ENCODE assay signal across 35 mouse cellular contexts in genomic region chr10:67739199-67739598, GRCm38 (mm10).
"Had no signal": no experiment of that assay in that cellular context is flagged by ENCODE, and none has a peak within 500 bp of the region (broad histone marks: within the 10 kb centered on the region; RNA-seq: fewer than 3 reads in every experiment).

No protein-coding gene starts in this region.

- H3K9me3 ChIP-seq: heart, embryonic 10.5 days; heart, embryonic 12.5 days; heart, embryonic 13.5 days; heart, embryonic 15.5 days; hindbrain, embryonic 10.5 days; hindbrain, embryonic 12.5 days; hindbrain, embryonic 13.5 days; hindbrain, embryonic 15.5 days; intestine, embryonic 15.5 days; kidney, embryonic 15.5 days had no signal

- H3K27ac ChIP-seq: heart, embryonic 10.5 days; heart, embryonic 13.5 days; heart, embryonic 15.5 days; hindbrain, embryonic 10.5 days; hindbrain, embryonic 12.5 days; hindbrain, embryonic 13.5 days; hindbrain, embryonic 14.5 days; hindbrain, embryonic 15.5 days; hindbrain, postnatal 0 days; intestine, embryonic 15.5 days; kidney, embryonic 15.5 days; kidney, postnatal 0 days; layer of hippocampus, adult 2 months had no signal

- H3K4me3 ChIP-seq: heart, embryonic 10.5 days; heart, embryonic 12.5 days; heart, embryonic 13.5 days; heart, embryonic 15.5 days; hindbrain, embryonic 10.5 days; hindbrain, embryonic 12.5 days; hindbrain, embryonic 13.5 days; hindbrain, embryonic 15.5 days; intestine, embryonic 15.5 days; kidney, embryonic 15.5 days; layer of hippocampus, adult 2 months had no signal

- H3K27me3 ChIP-seq: heart, embryonic 12.5 days; heart, embryonic 13.5 days; heart, embryonic 15.5 days; hindbrain, embryonic 12.5 days; hindbrain, embryonic 13.5 days; hindbrain, embryonic 15.5 days; intestine, embryonic 15.5 days; kidney, embryonic 15.5 days had no signal

- H3K4me1 ChIP-seq: heart, embryonic 10.5 days; heart, embryonic 12.5 days; heart, embryonic 15.5 days; hindbrain, embryonic 13.5 days; hindbrain, embryonic 15.5 days; intestine, embryonic 15.5 days had no signal

- ATAC-seq: hindbrain, embryonic 16.5 days; hindbrain, postnatal 0 days; inflammation-experienced regulatory T-cells, adult 6 months; intestine, embryonic 15.5 days; intestine, embryonic 16.5 days; intestine, postnatal 0 days had no signal

- H3K9ac ChIP-seq: heart, embryonic 12.5 days; heart, embryonic 13.5 days; heart, embryonic 15.5 days; hindbrain, embryonic 12.5 days; hindbrain, embryonic 13.5 days; hindbrain, embryonic 14.5 days; hindbrain, embryonic 15.5 days; intestine, embryonic 15.5 days; kidney, embryonic 15.5 days had no signal

- H3K4me2 ChIP-seq: heart, embryonic 11.5 days; heart, embryonic 12.5 days; heart, embryonic 13.5 days; heart, embryonic 15.5 days; hindbrain, embryonic 12.5 days; hindbrain, embryonic 13.5 days; hindbrain, embryonic 14.5 days; hindbrain, embryonic 15.5 days; intestine, embryonic 15.5 days; kidney, embryonic 15.5 days had no signal

- H3K36me3 ChIP-seq: heart, embryonic 10.5 days; heart, embryonic 12.5 days; heart, embryonic 13.5 days; heart, embryonic 15.5 days; hindbrain, embryonic 10.5 days; hindbrain, embryonic 12.5 days; hindbrain, embryonic 13.5 days; hindbrain, embryonic 15.5 days; intestine, embryonic 15.5 days; kidney, embryonic 15.5 days had no signal

- DNase-seq: heart, postnatal 10 days; heart, postnatal 14 days; heart, postnatal 36 days; heart, postnatal 4 days; kidney, adult 11 months; kidney, adult 18-20 months; kidney, adult 2 months; kidney, adult 8-10 months; kidney, adult 9 months; kidney, postnatal 10 days; kidney, postnatal 14 days; kidney, postnatal 25 days; kidney, postnatal 36 days; kidney, postnatal 4 days; layer of hippocampus, adult 9-11 months; layer of hippocampus, postnatal 36 days had no signal
